24 mouse cellular contexts compared by ENCODE assay signal in genomic region chr14:85814920-85815319, GRCm38 (mm10).
A peak's percentile ranks its signal among the peaks of the same experiment; 100 is the strongest.
DNase-seq lines count a peak whose midpoint lies in the region; ATAC-seq and TF ChIP-seq lines count a peak whose summit lies in the region.
"Had no signal": no experiment of that assay in that cellular context is flagged by ENCODE, and none has a peak within 500 bp of the region (broad histone marks: within the 10 kb centered on the region; RNA-seq: fewer than 3 reads in every experiment).

No protein-coding gene starts in this region.

- WGBS in midbrain, postnatal 0 days: 20% methylated on average over 2 of the region's 2 CpGs
- WGBS in midbrain, embryonic 16.5 days: 6% methylated on average over 2 of the region's 2 CpGs

- no peaks in the 10 kb centered on the region for H3K9me3 ChIP-seq in midbrain, postnatal 0 days (ENCODE audit: low read length)
- H3K9me3 ChIP-seq in midbrain, embryonic 16.5 days (replicated peaks; ENCODE audit: control insufficient read depth, low read length, poor library complexity, severe bottlenecking): no peaks in the 10 kb centered on the region
- H3K9me3 ChIP-seq: embryonic facial prominence, embryonic 12.5 days; forebrain, embryonic 13.5 days; heart, embryonic 10.5 days; hindbrain, embryonic 15.5 days; intestine, embryonic 15.5 days; limb, embryonic 15.5 days; lung, embryonic 15.5 days; stomach, embryonic 15.5 days had no signal

- H3K27ac ChIP-seq in midbrain, postnatal 0 days (ENCODE audit: low read depth, low read length): no peak overlapping the region
- H3K27ac ChIP-seq in midbrain, embryonic 16.5 days (ENCODE audit: low read length): no peak overlapping the region
- H3K27ac ChIP-seq: embryonic facial prominence, embryonic 12.5 days; forebrain, embryonic 13.5 days; heart, embryonic 10.5 days; hindbrain, embryonic 15.5 days; intestine, embryonic 15.5 days; limb, embryonic 15.5 days; liver, embryonic 14.5 days; lung, embryonic 15.5 days; stomach, embryonic 15.5 days had no signal

- peak; percentile 7 for DNase-seq in kidney, postnatal 10 days
- DNase-seq in kidney, postnatal 36 days: no peak
- peak; percentile 11 for DNase-seq in midbrain, postnatal 0 days (ENCODE audit: low spot score)
- DNase-seq in mesoderm, embryonic 11.5 days (ENCODE audit: low read depth, low spot score): peak; percentile 28
- no peak for DNase-seq in frontal cortex, postnatal 36 days (ENCODE audit: low spot score in 2 of 2)
- DNase-seq: adrenal gland, postnatal 10 days; cerebellum, adult 8-10 months; heart, postnatal 4 days; kidney, adult 9 months; left cerebral cortex, postnatal 4 days; lung, postnatal 4 days; thymus, postnatal 25 days had no signal

- no peaks in the 10 kb centered on the region for H3K27me3 ChIP-seq in midbrain, postnatal 0 days (ENCODE audit: insufficient read depth, low read length)
- H3K27me3 ChIP-seq in midbrain, embryonic 16.5 days (ENCODE audit: control insufficient read depth, insufficient read depth, low read depth, low read length): no peaks in the 10 kb centered on the region
- H3K27me3 ChIP-seq: embryonic facial prominence, embryonic 12.5 days; forebrain, embryonic 13.5 days; hindbrain, embryonic 15.5 days; intestine, embryonic 15.5 days; limb, embryonic 15.5 days; lung, embryonic 15.5 days; stomach, embryonic 15.5 days had no signal

- no peaks in the 10 kb centered on the region for H3K4me1 ChIP-seq in midbrain, postnatal 0 days (ENCODE audit: insufficient read depth, low read length)
- H3K4me1 ChIP-seq in midbrain, embryonic 16.5 days (ENCODE audit: control insufficient read depth, insufficient read depth, low read length): 0 out of 2 replicates have a peak, but pooled peaks cover 3% of the 10 kb centered on the region
- H3K4me1 ChIP-seq: embryonic facial prominence, embryonic 12.5 days; heart, embryonic 10.5 days; hindbrain, embryonic 15.5 days; intestine, embryonic 15.5 days; limb, embryonic 15.5 days; lung, embryonic 15.5 days; stomach, embryonic 15.5 days had no signal

- no peak overlapping the region for H3K4me2 ChIP-seq in midbrain, postnatal 0 days (ENCODE audit: low read depth, low read length, poor library complexity, severe bottlenecking)
- no peak overlapping the region for H3K4me2 ChIP-seq in midbrain, embryonic 16.5 days (ENCODE audit: low read length)
- H3K4me2 ChIP-seq: embryonic facial prominence, embryonic 12.5 days; forebrain, embryonic 13.5 days; hindbrain, embryonic 15.5 days; intestine, embryonic 15.5 days; limb, embryonic 15.5 days; lung, embryonic 15.5 days; stomach, embryonic 15.5 days had no signal

- no peak overlapping the region for H3K9ac ChIP-seq in midbrain, postnatal 0 days (replicated peaks; ENCODE audit: low read length, poor library complexity, severe bottlenecking)
- H3K9ac ChIP-seq in midbrain, embryonic 16.5 days (ENCODE audit: low read depth, low read length): no peak overlapping the region
- H3K9ac ChIP-seq: embryonic facial prominence, embryonic 12.5 days; forebrain, embryonic 13.5 days; hindbrain, embryonic 15.5 days; intestine, embryonic 15.5 days; limb, embryonic 15.5 days; liver, embryonic 14.5 days; lung, embryonic 15.5 days; stomach, embryonic 15.5 days had no signal

- no peak for TF ChIP-seq CTCF in midbrain, postnatal 0 days (IDR thresholded peaks at IDR 0.05)

- no peak for ATAC-seq in midbrain, postnatal 0 days (ENCODE audit: low FRiP score)
- ATAC-seq in midbrain, embryonic 16.5 days: no peak
- ATAC-seq in erythroid progenitor cell, adult 5-6 weeks (replicated peaks; ENCODE audit: low FRiP score, poor library complexity, severe bottlenecking): no peak
- ATAC-seq: activated CD4-positive, CD25-positive, alpha-beta regulatory T cell, adult 4 months; forebrain, embryonic 13.5 days; intestine, embryonic 15.5 days had no signal

- no peak overlapping the region for H3K4me3 ChIP-seq in midbrain, postnatal 0 days (ENCODE audit: low read depth, low read length)
- H3K4me3 ChIP-seq in midbrain, embryonic 16.5 days (ENCODE audit: low read depth, low read length): no peak overlapping the region
- H3K4me3 ChIP-seq: embryonic facial prominence, embryonic 12.5 days; forebrain, embryonic 13.5 days; heart, embryonic 10.5 days; hindbrain, embryonic 15.5 days; intestine, embryonic 15.5 days; limb, embryonic 15.5 days; lung, embryonic 15.5 days; stomach, embryonic 15.5 days had no signal

- no peaks in the 10 kb centered on the region for H3K36me3 ChIP-seq in midbrain, postnatal 0 days (ENCODE audit: insufficient read depth, low read length)
- no peaks in the 10 kb centered on the region for H3K36me3 ChIP-seq in midbrain, embryonic 16.5 days (ENCODE audit: control insufficient read depth, insufficient read depth, low read length)
- H3K36me3 ChIP-seq: embryonic facial prominence, embryonic 12.5 days; heart, embryonic 10.5 days; hindbrain, embryonic 15.5 days; intestine, embryonic 15.5 days; limb, embryonic 15.5 days; lung, embryonic 15.5 days; stomach, embryonic 15.5 days had no signal

Comparison
In these comparisons a context has a peak if more than half of its experiments do, and no peak if none do; other contexts are left out.
1. DNase-seq: peak in kidney, postnatal 10 days (single experiment), midbrain, postnatal 0 days (single experiment) and mesoderm, embryonic 11.5 days (single experiment); none in kidney, postnatal 36 days (0 of 2) and frontal cortex, postnatal 36 days (0 of 2).